ENCODE assay signal across 19 mouse cellular contexts in the genomic region with DNA sequence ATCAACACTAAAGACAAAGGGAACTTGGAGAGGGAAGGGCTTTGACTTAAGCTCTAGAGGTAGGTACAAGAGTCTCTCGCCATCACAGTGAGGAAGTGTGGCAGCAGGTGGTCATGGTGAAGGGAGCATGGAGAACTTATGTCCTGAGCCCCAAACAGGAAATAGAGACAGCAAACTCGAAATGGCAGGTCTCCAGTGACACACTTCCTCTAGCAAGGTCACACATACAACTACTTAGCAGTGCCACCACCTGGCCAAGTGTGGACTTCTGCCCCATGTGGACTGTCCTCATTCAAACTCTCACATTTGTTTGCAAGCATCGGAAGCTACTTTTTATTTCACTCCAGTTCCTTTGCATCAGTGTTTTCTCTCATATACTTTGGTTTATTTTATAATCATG.
DNase-seq lines count a peak whose midpoint lies in the region; ATAC-seq and TF ChIP-seq lines count a peak whose summit lies in the region.
"Had no signal": no experiment of that assay in that cellular context is flagged by ENCODE, and none has a peak within 500 bp of the region (broad histone marks: within the 10 kb centered on the region; RNA-seq: fewer than 3 reads in every experiment).

No protein-coding gene starts in this region.

- intact Hi-C loops in heart, postnatal 36 days (cut with DNase I), result no loop called here

- no peak for DNase-seq in heart, postnatal 0 days (ENCODE audit: low spot score)
- no peak for DNase-seq in heart, postnatal 36 days
- DNase-seq in spleen, postnatal 36 days (ENCODE audit: low spot score in 2 of 2), result peak; percentile 2 to 13
- no peak for DNase-seq in spleen, adult 18-20 months
- DNase-seq in naive thymus-derived CD4-positive, alpha-beta T cell, adult 2 months (ENCODE audit: low read depth), result peak; percentile 15
- DNase-seq in thymus, postnatal 4 days, result peak; percentile 23
- DNase-seq in urinary bladder, adult 18-20 months (ENCODE audit: low spot score in 2 of 2), result no peak
- DNase-seq: adrenal gland, adult 8-10 months; cerebellum, adult 18-20 months; heart, postnatal 4 days; kidney, postnatal 25 days; layer of hippocampus, adult 9-11 months had no signal

- H3K4me3 ChIP-seq in heart, postnatal 0 days (ENCODE audit: low read depth, low read length), result no peak overlapping the region
- H3K4me3 ChIP-seq in midbrain, embryonic 16.5 days (ENCODE audit: low read depth, low read length), result no peak overlapping the region
- H3K4me3 ChIP-seq: embryonic facial prominence, embryonic 10.5 days; forebrain, embryonic 15.5 days; heart, embryonic 12.5 days; limb, embryonic 13.5 days; midbrain, embryonic 10.5 days had no signal

- no peak overlapping the region for H3K4me2 ChIP-seq in heart, postnatal 0 days (ENCODE audit: low read depth, low read length)
- H3K4me2 ChIP-seq in midbrain, embryonic 16.5 days (ENCODE audit: low read length), result no peak overlapping the region
- H3K4me2 ChIP-seq: forebrain, embryonic 15.5 days; heart, embryonic 12.5 days; limb, embryonic 13.5 days had no signal

- no peaks in the 10 kb centered on the region for H3K36me3 ChIP-seq in heart, postnatal 0 days (replicated peaks; ENCODE audit: control insufficient read depth, insufficient read depth, low read length)
- H3K36me3 ChIP-seq in midbrain, embryonic 16.5 days (ENCODE audit: control insufficient read depth, insufficient read depth, low read length), result no peaks in the 10 kb centered on the region
- H3K36me3 ChIP-seq: embryonic facial prominence, embryonic 10.5 days; forebrain, embryonic 15.5 days; midbrain, embryonic 10.5 days had no signal

- H3K27ac ChIP-seq in heart, postnatal 0 days (ENCODE audit: low read depth), result no peak overlapping the region
- no peak overlapping the region for H3K27ac ChIP-seq in midbrain, embryonic 16.5 days (ENCODE audit: low read length)
- H3K27ac ChIP-seq: embryonic facial prominence, embryonic 10.5 days; forebrain, embryonic 15.5 days; hindbrain, postnatal 0 days; limb, embryonic 13.5 days; midbrain, embryonic 10.5 days had no signal

- H3K9ac ChIP-seq in heart, postnatal 0 days (replicated peaks; ENCODE audit: low read depth, low read length), result no peak overlapping the region
- H3K9ac ChIP-seq in midbrain, embryonic 16.5 days (ENCODE audit: low read depth, low read length), result no peak overlapping the region
- H3K9ac ChIP-seq: forebrain, embryonic 15.5 days; heart, embryonic 12.5 days; limb, embryonic 13.5 days had no signal

- 68% methylated on average over 3 of the region's 3 CpGs for WGBS in heart, postnatal 0 days
- 88% methylated on average over 3 of the region's 3 CpGs for WGBS in midbrain, embryonic 16.5 days

- 0 out of 2 replicates have a peak, but pooled peaks have one; percentile 8 for TF ChIP-seq CTCF in heart, postnatal 0 days (IDR thresholded peaks at IDR 0.05; ENCODE audit: low read depth)

- no peak for ATAC-seq in heart, postnatal 0 days (ENCODE audit: insufficient read depth, low read depth)
- ATAC-seq in midbrain, embryonic 16.5 days, result no peak
- ATAC-seq: forebrain, embryonic 15.5 days; hindbrain, postnatal 0 days had no signal

- H3K9me3 ChIP-seq in heart, postnatal 0 days (replicated peaks; ENCODE audit: control insufficient read depth, low read length), result no peaks in the 10 kb centered on the region
- no peaks in the 10 kb centered on the region for H3K9me3 ChIP-seq in midbrain, embryonic 16.5 days (replicated peaks; ENCODE audit: control insufficient read depth, low read length, poor library complexity, severe bottlenecking)
- H3K9me3 ChIP-seq: embryonic facial prominence, embryonic 10.5 days; forebrain, embryonic 15.5 days; heart, embryonic 12.5 days; limb, embryonic 13.5 days; midbrain, embryonic 10.5 days had no signal

- no peaks in the 10 kb centered on the region for H3K27me3 ChIP-seq in heart, postnatal 0 days (ENCODE audit: control insufficient read depth, insufficient read depth, low read length)
- no peaks in the 10 kb centered on the region for H3K27me3 ChIP-seq in midbrain, embryonic 16.5 days (ENCODE audit: control insufficient read depth, insufficient read depth, low read depth, low read length)
- H3K27me3 ChIP-seq: forebrain, embryonic 15.5 days; heart, embryonic 12.5 days; limb, embryonic 13.5 days had no signal

- TF ChIP-seq EP300 in heart, postnatal 0 days (IDR thresholded peaks at IDR 0.05; ENCODE audit: low read depth), result no peak

- H3K4me1 ChIP-seq in heart, postnatal 0 days (ENCODE audit: control insufficient read depth, insufficient read depth), result peaks cover 6% of the 10 kb centered on the region; the same call in 1 of the 2 replicates
- no peaks in the 10 kb centered on the region for H3K4me1 ChIP-seq in midbrain, embryonic 16.5 days (ENCODE audit: control insufficient read depth, insufficient read depth, low read length)
- H3K4me1 ChIP-seq: embryonic facial prominence, embryonic 10.5 days; forebrain, embryonic 15.5 days; limb, embryonic 13.5 days; midbrain, embryonic 10.5 days had no signal

Comparison
In these comparisons a context has a peak if more than half of its experiments do, and no peak if none do; other contexts are left out.
1. DNase-seq: peak in spleen, postnatal 36 days (2 of 2), naive thymus-derived CD4-positive, alpha-beta T cell, adult 2 months (single experiment) and thymus, postnatal 4 days (single experiment); none in heart, postnatal 0 days (single experiment), heart, postnatal 36 days (0 of 2), spleen, adult 18-20 months (0 of 2) and urinary bladder, adult 18-20 months (0 of 2).